Mouse (Mus musculus) layer of hippocampus, adult 9-11 months (tissue): ENCODE data around the gene Gm20388.
A peak's percentile ranks its signal among the peaks of the same experiment; 100 is the strongest.

Experiments
- DNase-seq: peaks from one replicate; pipeline ENCODE4 v3.0.0; 2022

Gene Gm20388

DNA sequence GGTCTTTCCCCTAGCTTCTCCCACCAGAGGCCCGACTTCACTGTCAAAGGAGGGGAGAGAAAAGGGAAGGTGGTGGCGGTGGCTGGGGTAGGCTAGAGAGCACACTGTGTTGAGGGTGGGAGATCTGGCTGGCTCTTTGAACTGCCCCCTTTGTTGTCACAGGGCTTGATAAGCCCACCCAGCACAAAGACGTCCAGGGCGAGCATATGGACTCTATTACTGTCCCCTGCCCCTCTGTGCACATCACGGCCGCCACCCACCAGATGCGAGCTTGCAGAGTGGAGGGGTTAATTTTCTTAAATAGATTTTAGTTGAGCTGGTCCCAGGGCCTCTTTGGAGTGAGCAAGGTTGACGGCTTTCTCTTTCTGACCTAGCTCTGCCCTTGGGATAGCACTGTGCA lies 1450.5 kb downstream of the Gm20388 start:
- no peak for DNase-seq

DNA sequence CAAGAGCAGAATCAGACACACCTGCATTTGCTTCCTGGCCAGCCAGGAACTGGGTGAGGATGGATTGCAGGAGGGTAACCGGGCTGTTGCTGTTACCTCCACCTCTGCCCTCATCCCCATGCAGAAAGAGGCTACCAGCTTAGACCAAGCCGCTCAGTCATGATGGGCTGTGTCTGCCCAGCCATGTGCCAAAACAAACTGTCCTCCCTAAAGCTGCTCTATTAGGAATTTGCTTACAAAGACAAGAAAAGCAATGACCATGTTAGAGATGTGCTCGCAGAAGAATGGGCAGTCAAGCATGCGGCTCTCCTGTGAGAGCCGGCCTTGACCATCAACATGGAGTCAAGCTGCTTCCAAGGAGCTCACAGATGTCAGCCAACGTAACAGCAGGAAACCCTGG lies 1454.0 kb downstream of the Gm20388 start:
- DNase-seq: no peak

DNA sequence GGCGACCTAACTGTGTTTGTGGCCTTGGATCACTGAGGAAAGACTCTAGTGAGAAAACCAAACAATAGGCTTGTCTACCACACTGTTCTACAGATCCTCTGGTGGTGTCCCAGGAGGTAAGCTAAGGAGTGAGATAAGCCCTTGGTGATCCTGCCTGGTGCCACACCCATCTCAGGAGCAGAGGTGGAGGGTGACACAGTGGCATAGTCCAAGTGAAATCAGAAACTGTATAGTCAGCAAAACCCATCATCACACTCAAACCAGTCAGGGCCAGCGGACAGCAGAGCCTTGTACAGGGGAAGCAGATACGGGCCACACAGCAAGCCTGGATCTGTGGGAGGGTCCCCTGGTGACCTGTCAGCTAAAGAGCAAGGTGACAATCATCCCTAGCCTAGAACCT lies 1454.5 kb downstream of the Gm20388 start:
- DNase-seq: no peak

DNA sequence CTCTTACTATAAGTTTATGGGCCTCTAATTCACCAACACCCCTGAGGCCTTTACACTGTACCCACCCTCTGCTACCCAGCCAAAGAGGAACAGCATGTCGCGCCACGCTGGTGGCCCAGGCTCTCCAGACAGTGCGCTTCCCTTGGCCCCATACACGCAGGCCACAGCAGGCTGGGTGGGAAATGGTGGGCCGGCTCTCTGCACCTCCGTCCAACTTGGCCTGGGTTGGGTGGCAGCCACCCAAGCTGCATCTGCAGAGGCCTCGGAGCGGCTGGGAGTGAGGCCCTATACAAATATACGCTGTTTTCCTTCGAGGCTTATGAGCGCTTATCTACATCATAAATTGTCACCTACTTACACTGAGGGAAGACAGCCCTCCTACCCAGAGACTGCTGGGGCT lies 1456.0 kb downstream of the Gm20388 start:
- no peak for DNase-seq

DNA sequence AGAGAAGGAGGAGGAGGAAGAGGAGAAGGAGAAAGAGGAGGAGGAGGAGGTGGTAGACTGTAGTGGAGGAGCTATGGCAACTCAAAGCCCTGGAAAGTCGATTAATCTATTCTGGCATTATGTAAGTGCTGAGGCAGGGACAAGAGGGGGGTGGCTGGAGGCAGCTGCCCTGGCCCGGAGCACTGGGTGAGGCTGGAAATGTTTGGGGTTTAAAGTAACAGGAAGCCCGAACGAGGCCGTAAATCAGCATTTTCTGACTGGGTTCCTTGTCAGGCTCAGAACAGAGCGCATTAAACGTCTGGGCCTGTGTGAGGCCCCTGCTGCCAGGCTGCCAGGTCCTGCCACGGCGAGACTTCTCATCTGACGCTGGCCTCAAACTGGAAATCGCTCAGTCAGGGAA lies 1458.2 kb downstream of the Gm20388 start:
- no peak for DNase-seq

DNA sequence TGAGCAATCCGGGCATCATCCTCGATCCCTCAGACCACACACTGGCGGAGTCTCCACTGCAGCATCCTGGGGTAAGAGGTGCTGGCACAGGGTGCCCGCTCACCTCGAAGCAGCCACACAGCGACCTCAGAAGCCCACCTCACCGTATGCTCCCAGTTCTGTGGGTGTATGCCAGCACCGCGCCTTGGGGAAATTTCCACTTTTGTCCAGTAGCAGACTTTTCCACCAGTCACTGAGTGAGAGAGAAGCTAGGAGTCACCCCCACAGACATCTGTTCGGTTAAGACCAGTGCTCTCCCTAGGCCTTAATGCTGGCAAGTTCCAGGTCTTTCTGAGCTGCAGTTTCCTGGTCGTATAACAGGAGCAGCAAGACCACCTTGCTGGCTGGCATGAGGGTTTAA lies 1458.7 kb downstream of the Gm20388 start:
- DNase-seq: no peak

DNA sequence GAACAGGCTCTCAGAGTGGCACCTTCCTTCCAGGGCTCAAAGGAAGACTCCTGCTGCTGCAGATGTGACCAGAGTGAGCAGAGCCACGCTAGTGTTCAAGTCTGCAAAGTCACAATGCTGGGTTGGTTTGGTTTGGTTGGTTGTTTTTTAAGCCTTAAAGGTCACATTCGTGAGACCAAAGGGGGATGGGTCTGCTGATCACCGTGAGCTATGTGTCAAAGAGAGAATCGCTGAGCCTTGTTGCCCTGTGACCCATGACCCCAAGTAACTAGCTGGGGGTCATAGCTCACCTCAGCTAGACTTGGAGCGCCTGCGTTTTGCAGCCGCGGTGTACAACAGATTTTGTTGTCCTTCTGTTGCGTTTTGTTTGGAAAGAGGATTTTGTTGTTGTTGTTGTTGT lies 1460.6 kb downstream of the Gm20388 start:
- no peak for DNase-seq

DNA sequence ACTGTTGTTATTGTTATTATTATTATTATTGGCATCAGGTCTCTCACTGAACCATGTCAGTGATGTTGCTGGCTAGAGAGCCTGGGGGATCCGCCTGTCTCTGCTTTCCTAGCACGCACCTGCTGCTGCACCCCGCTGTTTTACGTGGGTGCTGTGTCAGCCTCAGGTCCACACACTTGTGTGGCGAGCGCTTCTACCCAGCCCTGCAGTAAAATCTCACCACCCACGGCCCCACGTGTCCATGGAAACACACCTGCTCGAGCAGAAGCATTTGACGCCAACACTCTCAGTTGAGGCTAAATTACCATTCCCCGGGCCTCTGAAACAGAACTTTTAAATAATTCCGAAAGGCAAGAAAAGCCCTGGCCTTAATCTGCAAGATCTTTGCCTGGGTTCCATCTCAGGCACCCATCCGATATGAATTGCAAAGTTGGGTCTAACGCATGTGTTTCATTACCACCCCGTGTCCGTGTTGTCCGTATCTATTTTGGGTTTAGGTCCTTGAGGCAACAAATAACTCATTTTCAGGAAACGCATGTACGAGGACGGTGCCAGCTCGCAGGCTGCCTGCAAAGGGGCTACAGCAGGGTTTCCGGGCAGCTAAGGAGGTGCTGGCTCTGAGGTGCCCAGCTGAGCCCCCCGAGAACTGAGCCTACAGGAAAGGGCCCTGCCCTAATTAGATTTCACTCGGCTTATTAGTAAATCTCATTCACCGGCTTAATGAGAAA lies 1461.4 kb downstream of the Gm20388 start:
- peak; percentile 85 for DNase-seq

DNA sequence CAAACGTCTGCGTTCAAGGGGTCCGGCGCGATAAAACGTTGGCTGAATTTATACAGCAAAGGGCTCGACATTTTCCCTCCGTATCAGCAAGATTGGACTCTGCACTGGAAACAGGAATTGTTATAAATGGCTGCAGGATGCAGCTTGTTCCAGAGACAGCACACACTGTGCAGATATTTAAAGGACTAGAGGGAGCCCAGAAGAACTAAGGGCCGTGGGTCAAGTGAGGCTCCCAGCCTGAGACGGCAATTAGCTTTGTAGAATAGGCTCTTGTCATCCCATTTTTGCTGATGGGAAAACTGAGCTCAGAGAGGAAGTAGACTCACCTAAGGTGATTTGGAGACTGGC lies 1462.0 kb downstream of the Gm20388 start:
- no peak for DNase-seq

DNA sequence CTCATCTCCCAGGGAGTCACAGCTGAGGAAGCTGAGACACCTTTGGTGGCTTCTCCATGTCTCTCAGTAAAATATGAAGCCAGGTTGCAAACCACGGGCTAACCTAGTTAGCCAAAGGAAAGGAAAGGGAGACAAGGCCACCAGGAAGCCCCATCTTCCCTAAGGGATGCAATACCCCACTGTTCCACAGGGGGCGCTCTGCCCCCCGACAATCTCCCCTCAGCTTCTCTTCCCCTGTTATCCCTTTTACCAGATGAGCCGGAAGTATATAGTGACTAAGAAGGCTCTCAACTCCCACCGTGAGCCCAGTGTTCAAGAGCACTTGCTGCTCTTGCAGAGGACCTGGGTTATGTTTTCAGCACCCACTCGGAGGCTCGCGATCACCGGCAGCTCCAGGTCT lies 1463.6 kb downstream of the Gm20388 start:
- no peak for DNase-seq

DNA sequence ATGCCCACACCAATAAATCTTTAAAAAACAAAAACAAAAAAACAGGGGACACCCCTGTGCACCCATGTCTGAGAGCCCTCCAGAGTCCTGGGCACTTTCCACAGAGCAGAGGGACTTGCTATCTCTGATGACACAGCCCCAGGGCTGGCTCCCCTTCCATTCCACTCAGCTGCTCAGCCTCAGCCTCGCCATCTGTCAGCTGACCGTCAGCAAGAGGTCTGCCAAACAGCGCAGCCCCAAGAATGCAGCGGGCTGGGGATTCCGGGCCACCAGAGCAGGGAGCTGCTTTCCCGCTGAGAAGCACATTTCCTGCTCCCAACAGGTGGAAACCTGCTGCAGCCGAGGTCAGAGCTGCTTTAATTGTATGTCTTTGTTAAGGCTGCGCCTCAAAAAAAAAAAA lies 1464.1 kb downstream of the Gm20388 start:
- no peak for DNase-seq

DNA sequence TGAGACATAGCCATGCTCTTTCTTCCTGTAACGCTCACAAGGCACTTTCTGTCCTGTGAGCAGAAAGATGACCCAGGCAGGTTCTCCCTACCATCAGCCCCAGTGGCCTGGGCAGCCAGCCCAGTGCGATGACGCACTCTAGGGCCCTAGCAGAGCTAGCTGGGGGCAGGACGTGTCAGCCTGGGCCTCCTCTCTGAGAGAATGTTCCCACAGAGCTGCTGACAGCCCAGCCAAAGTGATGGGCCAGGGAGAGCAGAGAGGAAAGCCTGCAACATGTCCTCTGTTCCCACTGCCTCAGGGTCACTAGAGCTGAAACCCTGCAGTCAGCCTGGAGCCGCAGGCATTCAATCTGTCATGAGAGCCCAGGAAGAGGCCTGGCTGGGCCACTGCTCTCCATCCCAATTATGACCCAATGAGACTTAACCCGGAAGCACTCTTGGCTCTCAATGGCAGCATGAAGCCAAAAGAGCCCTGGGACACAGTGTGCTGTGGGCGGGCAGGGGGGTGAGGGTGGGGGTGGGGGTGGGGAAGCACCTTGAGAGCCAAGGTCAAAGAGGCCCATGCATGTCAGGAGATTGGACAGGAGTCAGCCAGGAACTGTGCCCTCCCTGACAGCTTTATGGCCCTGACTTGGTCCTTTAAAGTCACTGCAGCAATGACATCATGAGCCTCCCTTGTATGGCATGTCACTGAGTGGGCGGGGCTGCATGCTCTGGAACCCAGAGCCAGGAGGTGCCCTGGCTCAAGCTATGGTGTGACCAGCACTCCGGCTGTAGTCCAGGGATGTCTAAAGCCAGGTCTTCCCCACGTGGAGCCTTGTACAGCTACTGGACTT lies 1465.7 kb downstream of the Gm20388 start:
- peak; percentile 77 for DNase-seq

DNA sequence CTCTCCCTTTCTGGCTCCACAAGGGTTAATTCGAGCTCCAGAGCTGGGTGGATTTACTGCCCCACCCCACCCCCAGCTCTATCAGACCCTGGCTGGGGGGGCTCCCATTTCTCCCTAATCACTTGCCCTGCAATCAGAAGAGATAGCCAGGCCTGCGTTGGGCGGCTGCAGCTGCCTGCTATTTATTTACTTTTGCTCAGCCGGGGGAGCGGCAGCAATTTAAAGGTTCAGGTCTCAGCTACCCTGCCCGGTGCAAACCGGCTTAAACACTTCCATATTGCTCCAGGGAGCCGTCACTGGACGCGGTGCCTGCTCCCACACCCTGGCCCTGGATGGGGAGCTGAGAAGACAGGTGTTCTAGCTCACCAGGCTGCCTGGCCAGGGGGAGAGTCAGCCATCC lies 1467.0 kb downstream of the Gm20388 start:
- DNase-seq: no peak

DNA sequence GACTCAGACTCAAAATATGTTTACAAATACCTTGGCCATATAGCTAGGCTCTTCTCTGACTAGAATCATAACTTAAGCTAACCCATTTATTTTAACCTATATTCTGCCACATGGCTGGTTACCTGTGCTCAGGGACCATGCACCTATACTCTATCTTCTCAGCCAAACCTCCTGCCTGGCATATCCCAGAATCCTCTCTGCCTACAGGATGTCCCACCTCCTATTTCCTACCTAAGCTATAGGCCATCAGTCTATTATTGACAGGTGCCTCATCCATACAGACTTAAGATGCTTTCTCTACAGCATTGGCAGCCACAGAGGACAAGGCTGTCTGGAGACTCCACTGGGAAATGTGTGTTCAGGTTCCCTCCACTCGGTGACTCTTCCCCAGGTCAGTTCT lies 1468.7 kb downstream of the Gm20388 start:
- no peak for DNase-seq

DNA sequence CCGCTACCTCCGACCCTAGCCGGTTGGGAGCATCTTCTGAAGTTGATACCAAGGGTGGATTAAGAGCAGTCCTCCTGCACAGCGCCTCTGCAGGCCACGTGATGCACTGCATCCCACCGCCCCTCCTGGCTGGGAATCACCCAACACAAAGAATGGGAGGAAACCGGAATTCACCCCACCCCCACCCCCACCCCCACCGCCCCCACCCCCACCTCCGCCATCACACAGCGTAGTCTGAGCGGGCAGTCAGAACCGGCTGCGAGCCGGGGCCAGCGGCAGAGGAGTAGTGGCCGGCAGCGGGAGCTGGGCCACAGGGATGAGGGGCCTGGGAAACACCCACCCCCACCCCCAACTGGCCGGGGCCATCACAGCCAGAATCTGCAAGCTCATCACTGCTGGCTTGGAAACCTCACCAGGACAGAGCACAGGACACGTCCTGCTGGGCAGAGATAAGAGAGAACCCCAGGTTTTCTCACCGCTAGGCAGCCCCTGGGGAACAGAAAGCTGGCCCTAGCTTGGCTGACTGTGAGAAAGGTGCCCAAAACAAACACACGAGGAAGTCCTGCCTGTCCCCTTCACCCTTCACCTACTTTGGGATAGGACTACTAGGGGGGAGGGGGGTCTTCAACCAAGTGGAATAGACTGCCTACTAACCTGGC lies 1472.1 kb downstream of the Gm20388 start:
- no peak for DNase-seq

DNA sequence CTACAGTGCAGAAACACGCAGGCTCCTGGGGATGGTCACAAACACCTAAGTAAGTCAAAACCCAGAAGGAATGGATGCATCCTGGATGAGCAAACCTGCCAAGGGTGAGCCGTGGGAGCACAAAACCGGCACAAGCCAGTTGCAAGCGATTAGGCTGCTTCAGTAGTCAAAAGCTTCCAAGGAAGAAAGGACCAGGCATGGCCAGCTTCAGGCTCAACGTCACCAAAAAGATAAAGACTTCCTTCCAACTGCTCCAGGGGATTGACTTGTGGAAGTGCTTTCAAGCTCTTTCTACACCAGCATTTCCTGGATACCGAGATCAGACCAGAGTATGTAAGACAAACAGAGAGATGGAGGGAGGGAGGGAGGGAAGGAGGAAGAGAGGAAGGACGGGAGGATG lies 1474.9 kb downstream of the Gm20388 start:
- DNase-seq: no peak

DNA sequence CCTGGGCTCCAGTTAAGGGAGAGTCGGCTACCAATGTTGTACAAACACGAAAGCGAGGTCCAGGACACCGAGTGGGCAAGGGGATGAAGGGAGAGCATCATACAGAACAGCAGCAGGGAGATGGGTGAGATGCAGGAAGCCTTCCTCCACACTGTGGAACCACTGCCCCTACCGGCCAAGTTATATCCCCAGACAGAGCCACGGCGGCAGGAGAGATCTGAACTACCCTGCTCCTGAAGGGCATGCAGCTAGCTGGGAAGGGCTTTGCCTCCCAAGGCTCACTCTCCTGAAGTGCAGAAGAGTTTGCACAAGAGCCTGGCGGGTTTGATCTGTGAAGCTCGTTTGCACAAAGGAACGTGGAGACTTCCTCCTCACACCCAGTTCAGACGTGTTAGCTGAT lies 1480.0 kb downstream of the Gm20388 start:
- no peak for DNase-seq

DNA sequence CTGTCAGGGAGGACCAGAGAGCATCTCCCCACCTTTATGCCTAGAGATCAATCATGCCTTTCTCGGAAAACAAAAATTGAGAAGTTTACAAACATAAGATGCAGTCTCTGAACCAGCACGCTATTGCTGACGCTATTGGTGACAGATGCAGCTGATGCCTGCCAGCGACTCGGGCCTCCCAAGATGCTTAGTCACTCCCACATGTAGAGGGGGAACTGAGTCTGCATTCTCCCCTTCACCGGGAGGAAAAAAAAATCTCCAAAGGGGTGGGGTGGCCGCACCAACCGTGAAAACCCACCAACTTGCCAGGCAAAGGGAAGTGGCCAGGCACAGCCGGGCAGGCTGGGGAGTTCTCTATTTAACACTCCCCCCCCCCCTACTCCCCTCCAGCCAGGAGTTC lies 1480.6 kb downstream of the Gm20388 start:
- no peak for DNase-seq

DNA sequence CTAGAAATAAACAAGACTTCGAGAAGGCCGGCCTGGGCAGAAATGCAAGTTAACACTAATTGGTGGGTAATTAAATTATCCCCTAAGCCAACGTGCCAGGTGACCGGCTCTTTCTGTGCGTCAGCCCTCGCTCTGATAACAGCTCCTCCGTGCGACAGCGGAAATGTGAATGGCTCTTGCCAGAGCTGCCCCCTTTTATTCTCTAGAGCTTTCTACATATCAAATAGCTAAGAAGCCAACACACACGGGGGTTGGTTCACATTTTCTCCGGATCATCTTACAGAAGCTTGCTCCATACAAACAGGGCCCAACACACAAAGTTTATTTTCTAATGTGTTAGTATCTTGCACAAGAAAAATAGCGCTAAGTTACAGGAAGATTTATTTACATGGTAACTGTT lies 1481.1 kb downstream of the Gm20388 start:
- DNase-seq: no peak

DNA sequence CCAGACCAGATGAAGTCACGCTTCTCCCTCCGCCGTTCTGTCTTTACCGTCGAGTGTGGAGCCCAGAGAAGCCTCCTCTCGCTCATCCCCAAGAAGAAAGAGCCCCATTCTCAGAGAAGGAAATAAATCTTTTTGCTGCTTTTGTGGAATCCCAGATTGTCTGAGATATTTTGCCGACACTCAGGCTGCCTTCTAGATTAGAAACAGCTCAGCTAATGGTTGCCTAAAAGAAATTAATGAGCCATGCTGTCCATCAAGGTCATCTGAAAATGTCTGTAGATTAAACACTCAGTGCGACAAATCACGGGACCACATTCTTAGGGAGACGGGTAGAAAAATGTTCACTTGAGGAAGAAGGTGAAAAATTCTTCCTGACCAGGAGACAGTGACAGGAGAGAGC lies 1481.8 kb downstream of the Gm20388 start:
- no peak for DNase-seq

DNA sequence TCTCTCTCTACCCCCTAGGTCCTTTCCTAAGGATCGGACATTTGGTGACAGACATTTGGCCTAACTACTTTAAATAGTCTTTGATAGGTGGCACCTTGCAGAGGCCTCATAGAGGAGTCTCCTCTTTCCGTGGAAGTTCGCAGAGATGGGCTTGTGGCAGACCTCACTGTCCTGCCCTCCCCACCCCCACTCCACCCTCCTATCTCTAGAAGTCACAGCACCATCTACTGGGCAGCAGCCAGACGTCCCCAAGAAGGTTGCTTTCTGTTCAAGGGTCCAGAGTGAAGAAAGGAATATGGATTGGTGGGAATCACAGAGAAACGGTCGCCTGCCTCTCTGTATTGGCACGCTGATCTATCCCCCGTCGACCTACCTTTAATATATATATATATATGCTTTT lies 1482.5 kb downstream of the Gm20388 start:
- DNase-seq: no peak

DNA sequence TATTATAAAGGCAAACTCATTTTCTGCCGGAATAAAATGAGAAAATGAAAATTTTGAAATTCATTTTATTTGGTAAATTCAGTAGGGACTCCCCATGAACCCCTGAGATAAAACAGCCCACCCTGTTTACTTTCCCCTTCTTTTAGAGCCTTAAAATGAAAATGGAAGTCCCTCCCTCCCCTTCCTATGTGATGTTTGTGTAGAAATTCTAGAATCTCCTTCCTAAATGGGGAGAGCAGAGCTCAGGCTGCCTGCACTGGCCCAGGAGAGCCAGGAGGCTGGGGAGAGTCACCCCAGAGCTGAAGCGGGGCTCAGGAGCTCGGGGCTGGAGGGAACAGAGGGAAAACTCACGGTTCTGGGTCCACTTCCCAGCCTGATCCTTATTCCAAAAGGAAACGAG lies 1484.0 kb downstream of the Gm20388 start:
- DNase-seq: no peak

DNA sequence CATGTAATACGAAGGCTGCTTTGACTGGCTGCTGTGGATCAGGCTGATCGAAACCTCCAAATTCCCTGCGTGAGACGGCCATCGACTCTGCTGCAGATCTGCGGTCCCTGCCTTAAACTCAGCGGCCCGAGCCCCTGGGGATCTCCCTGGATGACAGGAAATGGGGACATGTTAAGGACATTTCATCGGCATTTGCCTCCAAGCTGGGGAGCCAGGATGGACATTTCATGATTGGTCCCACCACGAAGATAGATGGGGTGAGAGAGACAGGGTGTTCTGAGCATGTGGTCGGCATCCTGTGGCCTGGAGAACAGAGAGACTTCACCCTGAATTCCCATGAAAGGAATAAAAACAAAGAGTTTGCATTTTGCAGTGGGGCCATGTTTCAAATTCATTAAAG lies 1484.7 kb downstream of the Gm20388 start:
- no peak for DNase-seq

DNA sequence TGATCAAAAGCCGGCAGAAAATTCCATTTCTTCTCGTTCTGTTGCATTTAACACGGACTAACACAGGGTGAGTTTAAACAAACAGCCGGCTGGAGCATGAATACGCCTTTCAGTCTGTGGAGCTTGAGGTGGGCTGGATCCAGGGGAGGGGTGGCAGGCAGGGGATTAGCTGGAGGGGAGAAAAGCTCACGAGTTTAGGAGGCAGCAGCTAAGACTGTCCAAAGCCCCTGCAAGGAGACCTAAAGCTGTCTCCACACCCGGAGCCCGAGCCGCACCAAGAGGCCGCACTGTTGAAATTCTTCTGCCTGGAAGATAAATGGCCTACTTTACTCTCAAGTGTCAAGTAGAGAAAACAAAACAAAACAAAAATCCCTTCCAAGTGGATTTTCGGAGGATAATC lies 1485.5 kb downstream of the Gm20388 start:
- no peak for DNase-seq
